Mouse (Mus musculus): Measurements from ENCODE around the gene Itga5.
"Not testable (repeated sequence)": the region's sequence is repeated elsewhere in the genome, so short reads cannot be mapped to it uniquely, and the experiment has no call there.

Itga5 gene

DNA sequence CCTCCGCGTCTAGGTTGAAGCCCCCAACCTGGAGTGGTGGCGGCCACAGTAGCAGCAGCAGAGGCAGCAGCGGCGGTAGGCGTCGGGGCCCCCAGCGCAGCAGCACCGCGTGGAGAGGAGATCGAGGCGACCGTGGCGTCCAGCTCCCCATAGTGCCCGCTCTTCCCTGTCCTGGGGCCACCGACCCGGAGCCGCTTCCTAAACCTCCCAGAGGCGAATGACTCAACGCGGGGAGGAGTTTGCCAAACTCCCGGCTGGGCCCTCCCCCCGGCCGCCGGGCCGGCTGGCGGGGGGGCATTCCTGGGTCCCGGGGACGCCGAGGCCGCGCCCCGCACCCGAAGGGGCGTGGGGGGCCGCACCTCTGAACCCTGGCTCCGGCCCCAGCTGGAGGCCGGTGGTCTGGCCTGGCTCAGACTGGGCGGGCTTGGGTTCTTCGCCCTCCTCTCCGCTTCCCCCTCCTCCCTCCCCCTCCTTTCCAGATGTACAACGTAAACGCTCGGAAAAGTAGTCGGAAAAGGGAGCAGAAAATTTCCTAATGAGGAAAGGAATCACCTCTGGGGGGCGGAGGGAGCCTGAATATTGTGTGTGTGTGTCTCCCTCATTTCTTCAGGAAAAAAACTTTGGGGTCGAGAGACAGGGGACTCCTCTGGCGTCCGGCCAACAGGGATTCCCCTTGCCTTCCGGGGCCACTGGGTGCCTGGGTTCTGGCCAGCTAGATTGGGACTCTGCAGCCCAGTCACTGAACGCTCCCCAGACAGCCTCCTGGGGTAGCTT, at the start of gene Itga5:
Itga5 (minus strand) TSS at position 388 of the 774 bp plus-strand sequence.
- DNase-seq = peak; percentile 19 to 41

DNA sequence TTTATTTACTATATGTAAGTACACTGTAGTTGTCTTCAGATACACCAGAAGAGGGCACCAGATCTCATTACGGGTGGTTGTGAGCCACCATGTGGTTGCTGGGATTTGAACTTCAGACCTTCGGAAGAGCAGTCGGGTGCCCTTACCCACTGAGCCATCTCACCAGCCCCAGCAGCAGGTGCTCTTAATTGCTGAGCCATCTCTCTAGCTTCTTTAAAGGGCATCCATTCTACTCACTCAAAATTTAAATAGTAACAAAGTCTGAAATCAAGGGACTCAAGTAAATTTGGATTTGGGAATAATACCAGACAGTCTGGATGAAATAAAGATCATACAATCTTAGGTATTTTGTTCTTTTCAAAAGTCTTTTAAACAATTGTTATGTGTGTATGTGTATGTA, 39.0 kb upstream of the Itga5 start:
- not testable (repeated sequence) for DNase-seq

DNA sequence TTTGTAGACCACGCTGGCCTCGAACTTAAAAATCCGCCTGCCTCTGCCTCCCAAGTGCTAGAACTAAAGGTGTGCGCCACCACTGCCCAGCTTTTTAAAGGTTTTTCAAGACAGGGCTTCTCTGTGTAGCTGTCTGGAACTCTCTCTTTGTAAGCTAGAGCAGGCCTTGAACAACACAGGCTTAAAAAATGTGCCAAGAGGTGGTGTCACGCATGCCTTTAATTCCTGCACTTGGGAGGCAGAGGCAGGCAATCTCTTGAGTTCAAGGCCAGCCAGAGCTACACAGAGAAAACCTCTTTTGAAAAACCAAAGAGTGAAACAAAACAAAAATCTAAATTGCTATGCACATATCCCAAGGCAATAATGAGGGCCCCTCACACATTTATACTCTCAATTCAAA, 34.8 kb upstream of the Itga5 start:
- no peak for DNase-seq

DNA sequence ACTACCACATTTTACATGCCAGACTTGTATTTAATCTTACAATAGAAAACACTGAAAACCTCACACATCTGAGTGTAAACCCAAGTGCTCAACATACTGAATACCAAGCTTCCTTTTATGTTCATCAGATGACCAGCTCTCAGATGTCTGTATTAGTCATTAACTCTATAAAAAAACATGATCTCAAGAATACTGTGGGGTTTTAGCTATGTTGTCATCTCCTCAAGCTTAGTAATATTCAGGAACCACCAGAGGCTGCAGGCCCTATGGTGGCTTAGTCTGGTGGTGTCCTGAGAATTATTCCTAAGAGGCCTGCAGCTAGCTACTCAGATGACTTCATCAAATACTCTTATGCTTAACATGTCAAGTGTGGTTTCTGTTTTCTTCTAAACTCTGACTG, 27.0 kb upstream of the Itga5 start:
- DNase-seq = no peak

DNA sequence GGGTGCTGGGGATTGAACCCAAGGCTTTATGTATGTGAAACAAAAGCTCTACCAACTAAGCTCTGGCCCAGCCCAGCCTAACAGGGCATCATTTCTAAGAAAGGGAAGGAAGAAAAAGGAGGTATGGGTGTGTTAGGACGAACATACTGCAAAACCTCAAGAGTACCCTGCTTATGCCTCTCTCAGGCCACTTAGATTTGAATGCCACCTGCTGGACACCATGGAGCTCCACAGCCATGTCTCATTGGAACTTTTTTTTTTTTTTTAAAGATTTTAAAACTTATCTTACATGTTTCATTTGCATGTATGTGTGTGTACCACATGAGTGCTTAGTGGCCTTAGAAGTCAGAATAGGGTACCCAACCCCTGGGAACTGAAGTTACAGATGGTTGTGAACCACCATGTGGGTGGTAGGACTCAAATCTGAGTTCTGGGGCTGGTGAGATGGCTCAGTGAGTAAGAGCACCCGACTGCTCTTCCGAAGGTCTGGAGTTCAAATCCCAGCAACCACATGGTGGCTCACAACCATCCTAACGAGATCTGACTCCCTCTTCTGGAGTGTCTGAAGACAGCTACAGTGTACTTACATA, 22.1 kb upstream of the Itga5 start:
- no peak for DNase-seq

DNA sequence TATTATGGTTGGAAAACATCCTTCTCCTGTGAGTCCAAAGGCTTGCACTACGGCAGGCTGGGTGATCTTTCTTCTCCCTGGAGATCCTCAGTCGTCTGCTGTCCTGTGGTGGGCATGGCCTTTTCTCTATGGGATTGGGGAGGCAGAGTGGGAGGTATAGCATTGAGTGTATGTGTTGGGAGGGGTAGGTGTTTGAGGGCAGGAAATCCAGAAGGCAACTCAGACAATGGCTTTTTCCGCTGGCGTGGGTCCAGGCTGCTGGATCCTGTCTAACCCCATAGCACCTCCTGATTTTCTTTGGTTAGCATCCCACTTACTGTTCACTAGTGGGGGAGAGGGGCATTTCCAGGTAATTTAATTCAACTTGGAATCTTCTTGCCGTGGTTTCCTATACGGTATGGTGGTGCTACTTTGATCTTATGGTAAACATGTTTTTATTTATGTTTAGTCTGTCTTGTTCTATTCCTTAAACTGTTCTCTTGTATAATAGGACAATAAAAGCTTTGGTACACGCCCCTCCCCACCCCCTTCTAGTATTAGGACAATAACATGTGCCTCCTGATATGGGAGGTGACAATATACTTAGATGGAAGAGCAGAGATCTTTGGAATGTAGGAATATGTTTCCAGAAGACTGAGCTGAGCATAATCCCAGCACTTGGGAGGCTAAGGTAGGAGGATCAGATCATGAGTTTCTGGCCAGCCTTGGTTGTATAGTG, 17.4 kb upstream of the Itga5 start:
- DNase-seq = no peak

DNA sequence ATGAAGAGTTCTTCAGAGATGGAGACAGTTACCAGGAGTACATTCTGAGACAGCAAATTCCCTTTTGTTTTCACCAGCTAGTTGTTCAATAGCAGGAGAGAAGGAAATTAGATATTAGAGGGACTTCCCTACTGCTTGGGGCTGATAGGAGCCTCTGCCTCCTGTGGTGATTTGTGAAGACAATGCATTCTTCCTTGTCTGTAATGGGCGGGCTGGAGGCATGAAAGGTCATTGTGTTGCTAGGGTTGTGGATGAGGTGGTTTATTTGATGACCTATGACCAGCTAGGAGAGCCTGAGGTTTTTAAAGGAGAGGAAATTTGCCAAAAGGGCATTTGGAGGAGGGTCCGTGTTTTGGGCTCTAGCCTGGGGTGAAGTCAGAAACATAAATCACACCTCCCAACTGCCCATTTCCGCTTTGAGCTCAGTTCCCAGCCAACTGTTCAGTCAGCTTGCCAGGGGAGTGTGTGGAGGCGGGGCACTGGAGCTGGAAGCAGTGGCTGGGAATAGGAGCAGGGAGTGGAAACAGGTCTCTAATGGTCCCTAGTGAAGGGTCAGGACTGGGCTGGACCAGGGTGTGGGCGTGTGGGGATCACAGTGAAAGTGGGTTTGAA, 16.3 kb upstream of the Itga5 start:
- no peak for DNase-seq

DNA sequence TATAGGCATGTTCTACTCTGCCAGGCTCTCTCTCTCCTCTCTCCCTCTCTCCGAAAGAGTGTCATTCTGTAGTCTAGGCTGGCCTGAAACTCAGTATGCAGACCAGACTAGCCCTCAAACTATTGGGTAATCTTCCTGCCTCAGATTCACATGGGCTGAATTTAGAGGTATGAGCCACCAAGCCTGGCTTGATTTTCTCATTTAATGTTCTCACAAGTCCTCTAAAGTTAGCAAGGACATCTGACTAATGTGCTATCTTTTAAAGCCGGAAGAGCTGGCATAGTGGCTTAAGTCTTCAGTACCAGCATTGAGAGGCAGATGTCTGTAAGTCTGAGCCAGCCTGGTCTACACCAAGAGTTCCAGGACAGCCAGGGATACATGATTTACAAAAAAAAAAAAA, 15.5 kb upstream of the Itga5 start:
- DNase-seq = no peak

DNA sequence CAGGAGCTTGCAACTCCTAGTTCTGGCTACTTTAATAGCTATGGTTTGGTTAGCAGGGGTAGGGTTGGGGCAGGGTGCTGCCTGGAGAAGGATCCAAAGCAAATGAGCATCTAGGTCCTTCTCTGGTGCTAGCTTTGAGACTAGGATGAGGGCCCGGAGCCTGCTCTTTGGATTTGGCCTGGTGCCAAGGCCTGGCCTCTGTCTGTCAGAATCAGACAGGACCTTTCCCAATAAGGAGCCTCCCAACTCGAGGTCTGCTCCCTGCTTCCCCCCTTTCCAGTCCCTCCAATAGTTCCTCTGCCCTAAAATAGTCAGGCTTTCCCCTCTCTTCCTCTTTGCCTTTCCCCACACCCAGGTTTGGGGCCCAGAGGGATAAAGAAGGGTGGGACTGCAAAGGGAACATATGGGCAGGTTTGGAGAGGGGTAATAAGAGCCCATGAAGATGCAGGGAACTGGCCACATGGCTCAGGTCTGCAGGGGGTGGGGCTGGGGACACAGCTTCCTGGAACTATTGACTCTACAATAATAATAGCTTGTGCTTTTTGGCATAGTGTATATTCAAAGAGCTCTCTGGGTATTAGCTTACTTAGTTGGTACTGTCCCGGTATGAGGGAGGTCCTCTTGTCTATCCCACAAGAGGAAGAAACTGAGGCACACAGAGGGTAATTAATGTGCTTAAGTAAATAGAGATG, 12.2 kb upstream of the Itga5 start:
- DNase-seq = no peak

DNA sequence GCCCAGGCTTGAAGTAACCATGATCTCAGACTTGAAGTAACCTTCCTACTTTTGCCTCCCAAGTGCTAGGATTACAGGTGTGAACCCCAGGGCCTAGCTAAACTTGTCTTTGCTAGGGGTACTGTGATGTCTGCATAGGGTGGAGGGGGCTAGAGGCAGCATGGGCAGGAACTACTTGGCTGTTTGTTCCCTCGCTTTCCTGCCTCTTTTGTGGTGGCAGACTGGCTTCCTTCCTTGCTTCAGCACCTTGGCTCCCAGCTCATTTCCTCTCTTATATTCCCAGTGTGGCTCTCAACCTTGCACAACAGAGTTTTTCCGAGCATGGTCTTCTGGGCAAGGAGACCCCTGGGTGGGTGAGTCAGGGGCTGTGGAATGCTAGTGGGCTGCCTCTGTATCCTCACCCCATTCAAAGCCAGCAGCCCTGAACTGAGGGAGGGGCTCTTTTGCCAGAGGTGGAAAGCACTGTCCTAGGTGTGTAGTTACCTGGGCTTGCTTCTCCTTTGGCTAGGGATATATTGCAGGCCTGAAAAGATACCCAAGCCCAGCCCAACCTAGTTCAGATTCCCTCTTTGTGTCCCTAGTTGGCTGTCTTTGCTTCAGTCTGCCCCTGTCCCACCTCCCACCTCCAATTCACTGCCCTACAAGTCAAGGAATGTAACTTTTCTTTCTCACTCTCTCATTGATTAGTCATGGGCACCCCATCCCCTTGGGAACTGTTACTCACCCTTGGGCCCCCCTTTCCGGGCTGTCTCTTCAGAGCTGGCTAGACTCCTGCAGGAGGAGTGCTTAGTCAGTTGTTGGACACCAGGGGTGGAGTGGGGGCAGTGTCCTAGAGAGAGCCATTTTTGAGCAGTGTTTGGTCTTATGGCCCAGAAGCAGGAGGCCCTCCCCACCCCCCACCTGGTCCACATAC, 11.4 kb upstream of the Itga5 start:
- DNase-seq = no peak

DNA sequence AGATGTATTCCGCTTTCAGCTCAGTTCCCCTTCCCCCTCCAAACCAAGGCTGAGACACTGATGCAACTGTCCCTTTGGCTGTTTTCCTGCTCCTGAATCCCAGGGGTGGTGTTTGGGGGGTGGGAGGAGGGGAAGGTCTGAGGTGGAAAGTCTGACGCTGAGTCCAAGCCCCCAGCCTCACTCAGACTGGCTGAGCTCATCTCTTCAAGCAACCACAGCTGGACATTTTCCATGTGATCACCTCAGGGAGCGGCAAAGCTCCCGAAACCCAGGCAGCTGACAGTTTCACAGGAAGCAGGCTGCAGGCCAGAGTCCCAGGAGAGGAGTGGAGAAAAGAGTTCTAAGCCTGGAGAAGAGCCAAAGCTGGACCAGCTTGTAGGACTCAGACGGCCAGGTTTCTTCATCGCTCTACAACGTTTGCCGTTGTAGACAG, 10.3 kb upstream of the Itga5 start:
- DNase-seq = no peak

DNA sequence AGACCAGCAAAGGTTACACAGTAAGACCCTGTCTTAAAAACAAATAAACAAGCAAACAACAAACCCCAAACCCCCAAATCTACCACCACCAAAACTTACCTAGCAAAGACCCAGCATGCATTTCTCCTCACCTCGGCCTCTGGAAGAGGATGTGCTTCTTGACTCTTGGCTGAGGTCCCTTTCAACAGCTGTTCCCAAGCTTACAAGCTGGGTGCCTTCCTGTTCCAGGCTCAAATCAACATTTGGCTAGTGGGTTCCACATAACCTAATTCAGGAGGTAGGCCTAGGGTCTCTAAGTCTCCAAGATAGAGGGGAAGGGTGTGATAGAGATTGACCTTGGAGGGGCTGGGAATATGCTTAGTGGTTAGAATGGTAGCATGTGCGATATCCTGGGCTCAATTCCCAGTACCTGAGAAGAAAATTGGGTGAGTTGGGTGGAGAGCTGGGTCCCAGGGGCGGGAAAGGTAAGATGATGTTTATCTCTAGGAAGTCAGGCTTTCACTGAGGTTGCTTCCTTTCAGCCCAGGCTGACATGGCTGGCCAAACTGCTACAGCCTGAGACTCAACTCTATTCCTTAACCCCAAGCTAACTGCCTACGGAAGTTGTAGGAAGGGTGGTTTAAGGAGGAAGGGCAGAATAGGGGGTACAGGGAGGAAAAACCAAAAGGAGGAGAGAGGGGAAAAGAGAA, 8.7 kb upstream of the Itga5 start:
- no peak for DNase-seq

DNA sequence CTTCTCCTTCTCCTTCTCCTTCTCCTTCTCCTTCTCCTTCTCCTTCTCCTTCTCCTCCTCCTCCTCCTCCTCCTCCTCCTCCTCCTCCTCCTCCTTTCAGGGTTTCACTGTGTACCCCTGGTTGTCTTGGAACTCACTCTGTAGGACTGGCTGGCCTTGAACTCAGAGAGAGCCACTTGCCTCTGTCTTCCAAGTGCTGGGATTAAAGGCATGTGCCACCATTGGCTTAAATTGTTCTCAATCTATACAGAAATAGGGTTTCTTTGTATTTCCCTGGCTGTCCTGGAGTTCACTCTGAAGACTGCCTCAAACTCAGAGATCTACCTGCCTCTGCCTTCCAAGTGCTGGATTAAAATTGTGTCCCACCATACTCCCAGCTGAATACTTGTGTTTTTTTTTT, 5.9 kb upstream of the Itga5 start:
- no peak for DNase-seq

DNA sequence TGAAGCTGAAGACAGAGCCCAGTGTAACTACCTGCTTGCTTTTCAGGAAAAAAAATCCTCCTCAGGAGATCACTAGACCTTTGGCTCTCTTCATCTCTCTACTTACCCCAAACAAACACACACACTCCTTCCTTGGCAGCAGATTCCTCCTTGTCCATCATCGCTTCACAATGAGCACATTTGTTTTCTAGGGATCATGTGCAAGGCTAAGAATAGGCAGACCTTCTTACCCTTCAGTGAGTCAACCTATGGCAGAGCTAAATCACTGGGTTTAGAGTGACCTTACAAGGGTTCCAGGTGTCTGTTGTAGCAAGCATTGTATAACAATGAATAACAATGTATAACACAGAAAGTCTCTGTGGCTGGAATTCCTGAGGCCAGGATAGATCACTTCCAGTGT, 5.2 kb upstream of the Itga5 start:
- no peak for DNase-seq

DNA sequence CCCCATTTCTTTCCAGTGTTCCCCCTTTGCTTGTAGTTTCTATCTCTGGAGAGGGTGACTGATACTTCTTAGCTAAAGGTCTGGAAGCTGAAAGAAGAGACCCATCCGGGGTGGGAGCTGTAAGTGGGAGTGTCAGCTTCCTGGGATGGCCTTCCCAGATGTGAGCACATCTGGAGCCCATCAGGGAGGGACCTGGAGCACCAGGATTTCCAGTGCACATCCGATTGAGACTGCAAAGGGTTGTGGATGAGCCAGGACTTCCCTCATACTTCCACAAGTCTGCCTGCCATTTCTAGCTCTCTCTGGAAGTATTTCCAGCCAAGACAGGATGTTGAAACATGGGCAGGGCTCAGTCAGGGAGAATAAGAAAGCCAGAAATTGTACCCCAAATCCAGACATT, 4.6 kb upstream of the Itga5 start:
- DNase-seq = no peak

DNA sequence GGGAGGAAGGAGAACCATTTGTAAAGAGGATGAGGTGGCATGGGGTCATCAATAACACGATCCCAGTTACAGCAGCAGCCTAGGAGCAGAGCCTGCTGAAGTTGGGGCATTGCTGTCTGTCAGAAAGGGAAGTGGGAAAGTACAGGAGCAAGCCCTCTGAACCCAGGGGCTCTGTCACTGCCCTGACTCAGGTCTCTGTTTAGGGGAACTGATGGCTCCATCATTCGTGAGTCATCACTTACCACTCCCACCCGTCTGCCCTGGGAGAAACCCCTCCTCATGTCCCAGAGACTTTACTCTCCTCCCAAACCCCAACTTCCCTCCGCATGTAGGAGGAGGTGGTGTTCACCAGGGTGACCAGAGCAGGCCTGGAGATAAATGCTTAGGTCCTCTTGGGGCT, 3.9 kb upstream of the Itga5 start:
- DNase-seq = no peak

DNA sequence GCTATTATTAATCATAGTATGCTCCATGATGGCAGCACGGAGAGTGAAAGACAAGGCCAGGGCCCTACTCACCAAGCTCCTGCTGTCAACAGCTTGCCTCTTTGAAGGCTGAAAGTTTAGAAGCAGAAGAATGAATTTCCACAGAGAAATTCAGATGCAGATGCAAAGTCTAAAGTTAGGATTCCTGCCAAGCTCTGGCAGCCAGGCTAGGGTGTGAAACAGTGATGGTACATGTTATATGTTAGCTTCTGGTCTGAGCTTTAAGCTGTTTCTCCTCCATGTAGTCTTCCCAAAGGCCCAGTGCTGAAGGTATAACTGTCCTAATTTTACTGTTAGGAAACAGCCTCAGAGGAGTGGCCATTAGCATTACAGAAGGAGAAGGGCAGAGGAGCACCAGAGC, 2.6 kb upstream of the Itga5 start:
- no peak for DNase-seq

DNA sequence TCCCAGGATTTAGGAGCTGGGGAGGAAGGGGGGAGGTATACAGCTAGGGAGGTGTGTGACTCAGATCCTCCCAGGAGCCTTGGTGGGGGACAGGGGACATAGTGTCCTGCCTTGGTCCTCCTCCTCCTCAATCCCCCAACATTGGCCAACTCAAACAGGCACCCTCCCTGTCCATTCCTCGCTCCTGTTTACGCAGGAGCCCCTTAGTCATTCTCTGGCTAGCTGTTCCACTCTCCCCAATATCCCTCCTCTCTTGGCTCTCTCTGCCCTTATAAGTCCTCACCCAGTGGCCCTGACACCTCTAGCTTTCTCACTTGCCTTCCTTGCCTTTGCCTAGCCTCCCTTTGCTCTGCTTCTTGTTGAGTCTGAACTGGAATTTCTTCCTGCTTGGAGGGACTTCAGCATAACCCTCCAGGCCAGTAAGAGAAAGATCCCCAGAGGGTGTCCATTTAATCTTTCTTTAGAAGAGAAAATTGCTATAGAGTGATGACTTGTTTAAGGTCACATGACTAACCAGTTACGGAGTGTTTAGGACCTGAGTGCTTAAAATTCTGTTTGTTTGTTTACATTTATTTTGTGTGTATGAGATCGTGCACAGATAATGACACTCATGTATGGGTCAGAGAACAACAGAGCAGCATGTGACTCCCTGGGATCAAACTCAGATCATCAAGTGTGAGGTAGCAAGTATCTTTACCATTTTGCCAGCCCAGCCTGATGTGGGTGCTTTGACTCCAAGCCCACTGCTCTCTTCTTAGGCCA, 1.8 kb upstream of the Itga5 start:
- DNase-seq = no peak

DNA sequence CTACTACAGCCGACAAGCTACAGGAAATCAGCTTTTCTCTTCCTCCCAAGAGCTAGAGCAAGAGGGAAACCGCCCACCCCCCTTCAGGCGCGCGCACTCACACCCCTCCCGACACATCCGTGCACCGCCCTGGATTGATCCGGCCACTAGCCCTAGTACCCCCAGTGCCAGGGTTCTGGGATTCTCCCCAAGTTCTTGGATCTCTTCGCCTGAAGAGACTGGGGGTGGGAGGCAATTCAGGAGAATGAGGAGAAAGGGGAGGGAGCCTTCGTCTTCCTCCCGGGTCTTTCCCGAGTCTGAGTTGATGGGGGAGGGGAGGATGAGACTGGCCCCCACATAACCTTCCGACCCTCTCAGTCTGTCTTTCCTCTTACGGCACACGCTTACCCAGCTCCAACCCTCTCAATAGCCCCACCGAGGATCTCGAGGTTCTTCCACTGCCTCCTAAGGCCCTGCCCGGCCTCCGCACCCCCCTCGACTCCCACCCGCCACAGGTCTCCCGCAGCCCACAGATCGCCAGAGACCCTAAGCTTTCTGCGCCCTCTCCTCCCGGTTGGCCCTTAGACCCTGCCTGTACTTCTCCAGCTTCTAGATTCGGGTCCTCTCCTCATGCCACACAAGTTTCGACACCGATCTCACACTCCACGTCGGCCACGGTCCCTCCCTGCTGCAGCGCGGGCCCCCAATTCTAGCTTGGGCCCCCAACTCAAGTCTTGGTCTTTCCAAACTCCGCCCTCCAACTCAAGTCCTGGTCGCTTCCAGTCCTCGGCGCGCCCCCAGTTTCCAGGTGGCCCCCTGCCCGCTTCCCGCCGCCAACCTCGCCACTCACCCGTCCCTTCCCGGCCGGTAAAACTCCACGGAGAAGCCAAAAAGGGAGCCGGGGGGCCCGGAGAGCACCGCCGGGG, 840 bp downstream of the Itga5 start:
- peak in 1 of 2 experiments; percentile 33 for DNase-seq

Data from spleen, adult 18-20 months (tissue).